Mouse (Mus musculus) hematopoietic stem cell, adult 5-6 weeks (primary cell): ENCODE results near the gene Syn3. TPM values are rescaled to one million over a fixed set of nuclear protein-coding genes. Genes with fewer than 3 reads are reported as not detected.
"Not testable (repeated sequence)": the region's sequence is repeated elsewhere in the genome, so short reads cannot be mapped to it uniquely, and the experiment has no call there.

ENCODE experiments used
- ATAC-seq, 2 experiments: fragments of 125-278 bp in 1 of 2; replicated peaks in 1 of 2; 2 replicates each; pipeline ENCODE4 v1.8.0; 2016 to 2017; ENCODE audit warnings: inconsistent platforms in 2 of 2, mild to moderate bottlenecking in 2 of 2, moderate number of reproducible peaks in 2 of 2, low read depth in 1 of 2, moderate TSS enrichment in 1 of 2; ENCODE audit not compliant: low FRiP score in 2 of 2, poor library complexity in 2 of 2, severe bottlenecking in 2 of 2, insufficient read depth in 1 of 2, low TSS enrichment in 1 of 2
- total RNA-seq: library from RNA; stranded (forward); fragments of 172-1452, 232-1000 nt; gene quantifications from 2 replicates; pipeline ENCODE4 v1.2.3, GENCODE M21; 2017

Gene Syn3
- total RNA-seq, 1 experiment from 2014 or later: 2.6 TPM

DNA sequence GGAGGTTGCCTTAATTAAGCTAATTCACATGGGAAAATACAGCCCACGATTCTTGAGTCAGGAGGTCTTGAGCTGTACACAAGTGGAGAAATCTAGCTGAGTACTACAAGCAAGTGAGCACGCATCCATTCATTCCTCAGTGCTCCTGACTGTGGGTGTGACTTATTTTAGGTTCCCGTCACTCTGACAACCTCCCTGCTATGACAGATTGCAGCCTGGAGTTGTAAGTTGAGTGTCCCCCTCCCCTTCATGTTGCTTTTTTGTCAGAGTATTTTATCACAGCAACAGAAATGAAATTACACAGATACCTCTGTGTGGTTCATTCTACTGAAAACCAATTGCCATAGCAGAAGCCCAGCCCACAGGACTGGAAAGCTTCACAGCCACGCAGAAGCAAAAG is 112.5 kb downstream of the Syn3 start:
- no peak for ATAC-seq

DNA sequence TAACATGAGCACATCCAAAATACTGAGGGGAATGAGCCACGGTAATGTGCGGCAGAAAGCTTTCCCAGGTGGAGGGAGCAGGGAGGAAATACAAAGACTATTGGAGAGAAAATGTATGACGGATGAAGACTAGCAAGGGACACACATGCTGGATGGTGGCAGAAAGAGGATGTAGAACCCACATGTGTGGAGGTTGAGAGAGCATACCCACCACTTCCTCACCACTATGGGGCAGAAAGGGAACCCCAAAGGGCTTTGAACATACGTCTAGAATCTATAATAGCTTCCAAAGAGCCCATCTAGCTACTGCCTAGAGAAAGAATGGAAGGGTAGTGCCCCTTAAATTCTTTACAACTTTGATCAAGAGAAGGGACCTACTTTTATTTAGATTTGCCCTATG is 113.0 kb downstream of the Syn3 start:
- peak; percentile 88 to 97 for ATAC-seq

GRCm38 (mm10) chr10:86384655-86385054 is 114.0 kb downstream of the Syn3 start:
- no peak for ATAC-seq

- no peak for ATAC-seq
Measured at GRCm38 (mm10) chr10:86381922-86382260, 116.8 kb downstream of the Syn3 start.

GRCm38 (mm10) chr10:86381150-86381921 is 117.4 kb downstream of the Syn3 start:
- no peak for ATAC-seq

- ATAC-seq: no peak
Measured at GRCm38 (mm10) chr10:86380626-86381025, 118.1 kb downstream of the Syn3 start.

- ATAC-seq: not testable (repeated sequence)
Measured at GRCm38 (mm10) chr10:86378803-86379202, 119.9 kb downstream of the Syn3 start.

GRCm38 (mm10) chr10:86376392-86377185 is 122.1 kb downstream of the Syn3 start:
- ATAC-seq: no peak

DNA sequence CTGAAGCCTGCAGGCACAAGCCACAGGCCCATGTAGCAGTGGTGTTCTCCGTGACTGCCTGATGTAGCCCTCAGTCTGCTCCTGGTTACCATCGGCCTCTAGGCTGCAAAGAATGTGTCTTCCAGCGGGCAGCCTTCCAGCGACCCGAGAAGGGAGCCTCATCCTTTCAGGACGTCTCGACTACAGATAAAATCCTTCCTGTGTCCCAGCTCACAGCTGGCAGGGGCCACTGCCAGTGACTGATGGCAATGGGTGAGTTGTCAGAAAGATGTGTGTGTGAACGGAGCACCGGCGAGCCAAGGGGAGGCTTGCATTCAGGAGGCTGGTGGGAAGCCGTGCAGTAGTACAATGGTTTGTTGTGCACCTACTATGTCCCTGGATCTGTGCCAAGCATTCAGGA is 122.8 kb downstream of the Syn3 start:
- no peak for ATAC-seq

DNA sequence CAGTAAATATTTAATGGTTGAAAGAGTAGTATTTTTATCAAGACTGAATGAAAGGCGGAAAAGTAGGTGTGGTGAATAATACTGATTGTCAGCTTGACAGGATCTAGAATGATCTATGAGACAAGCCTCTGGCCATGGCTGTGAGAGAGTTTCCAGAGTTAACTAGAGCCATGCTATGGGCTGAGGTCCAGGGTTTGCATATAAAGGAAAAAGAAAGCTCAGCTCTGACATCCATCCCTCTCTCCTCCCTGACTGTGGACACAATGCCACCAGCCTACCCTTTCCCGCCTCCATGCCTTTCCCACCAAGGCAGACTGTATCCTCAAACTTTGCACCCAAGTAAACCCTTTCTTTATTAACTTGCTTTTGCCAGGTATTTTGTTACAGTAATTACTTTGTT is 124.6 kb downstream of the Syn3 start:
- no peak for ATAC-seq

- ATAC-seq: no peak
Measured at GRCm38 (mm10) chr10:86371561-86371960, 127.1 kb downstream of the Syn3 start.

GRCm38 (mm10) chr10:86369346-86369745 is 129.3 kb downstream of the Syn3 start:
- no peak for ATAC-seq

- no peak for ATAC-seq
Measured at GRCm38 (mm10) chr10:86368811-86369210, 129.9 kb downstream of the Syn3 start.

DNA sequence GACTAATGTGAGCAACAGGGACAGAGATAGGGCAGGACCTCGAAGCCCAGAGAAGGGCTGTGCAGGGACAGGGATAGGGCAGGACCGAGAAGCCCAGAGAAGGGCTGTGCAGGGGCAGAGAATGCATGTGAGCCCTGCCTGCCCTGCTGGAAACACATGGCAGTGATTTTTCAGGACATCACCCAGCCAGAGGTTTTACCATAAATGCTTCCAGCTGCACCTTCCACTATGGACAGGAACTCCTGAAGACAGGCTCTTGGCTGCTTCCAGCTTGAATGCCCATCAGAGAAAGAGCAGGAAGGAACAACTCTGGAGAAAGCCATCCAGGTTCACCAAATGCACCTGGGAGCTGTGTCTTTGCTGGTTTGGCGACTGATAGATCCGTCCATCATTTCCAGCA is 131.3 kb downstream of the Syn3 start:
- ATAC-seq: no peak

DNA sequence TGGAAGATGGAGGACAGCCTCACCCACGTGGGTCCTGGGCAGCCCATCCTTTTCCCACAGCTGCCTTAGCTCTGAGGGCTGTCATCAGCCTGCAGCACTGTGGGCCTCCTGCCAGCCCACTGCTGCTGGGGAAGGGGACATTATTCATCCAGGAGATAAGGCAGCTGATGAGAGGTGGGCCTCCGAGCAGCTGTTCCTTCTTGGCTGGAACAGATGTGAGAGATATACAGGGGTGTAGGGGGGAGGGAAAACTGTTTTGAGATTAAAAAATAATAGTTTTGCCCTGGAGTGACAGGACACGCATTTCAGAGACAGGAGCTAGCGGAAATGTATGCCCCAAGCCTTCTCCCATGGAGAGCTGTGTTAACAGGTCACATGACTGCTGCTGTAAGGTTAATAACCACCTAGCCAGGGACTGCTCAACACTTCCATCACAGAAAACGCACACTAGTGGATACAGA is 133.0 kb downstream of the Syn3 start:
- peak; percentile 10 to 29; a peak in 1 of 4 replicates for ATAC-seq

DNA sequence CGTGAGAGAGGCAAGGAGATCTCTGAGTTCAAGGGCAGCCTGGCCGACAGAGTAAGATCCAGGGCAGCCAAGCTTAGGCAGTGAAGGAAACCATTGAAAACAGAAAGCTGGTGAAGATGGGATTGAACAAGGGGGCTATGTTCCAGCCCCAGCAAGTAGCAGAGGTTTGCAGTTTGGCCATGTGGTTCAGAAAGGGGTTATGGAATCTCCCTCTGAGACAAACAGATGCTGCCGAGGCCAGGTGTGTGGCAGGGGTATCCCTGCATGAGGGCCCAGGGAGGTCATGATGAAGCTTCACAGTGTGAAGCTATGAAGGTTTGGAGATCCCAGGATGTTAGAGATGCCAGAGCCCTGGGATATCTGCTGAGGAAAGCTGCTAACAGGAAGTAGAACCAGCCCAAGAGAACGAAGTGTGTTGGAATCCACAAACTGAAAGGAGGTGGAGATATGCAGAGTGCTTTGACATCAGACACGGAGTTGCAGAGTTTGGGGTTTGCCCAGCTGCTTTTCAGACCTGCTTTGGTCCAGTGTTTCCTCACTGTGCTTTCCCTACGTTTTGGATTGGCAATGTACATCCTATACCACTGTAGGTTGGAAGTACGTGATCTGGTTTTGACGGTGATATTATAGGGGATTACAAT is 134.9 kb downstream of the Syn3 start:
- ATAC-seq: no peak

- ATAC-seq: no peak
Measured at GRCm38 (mm10) chr10:86359699-86360098, 139.0 kb downstream of the Syn3 start.

DNA sequence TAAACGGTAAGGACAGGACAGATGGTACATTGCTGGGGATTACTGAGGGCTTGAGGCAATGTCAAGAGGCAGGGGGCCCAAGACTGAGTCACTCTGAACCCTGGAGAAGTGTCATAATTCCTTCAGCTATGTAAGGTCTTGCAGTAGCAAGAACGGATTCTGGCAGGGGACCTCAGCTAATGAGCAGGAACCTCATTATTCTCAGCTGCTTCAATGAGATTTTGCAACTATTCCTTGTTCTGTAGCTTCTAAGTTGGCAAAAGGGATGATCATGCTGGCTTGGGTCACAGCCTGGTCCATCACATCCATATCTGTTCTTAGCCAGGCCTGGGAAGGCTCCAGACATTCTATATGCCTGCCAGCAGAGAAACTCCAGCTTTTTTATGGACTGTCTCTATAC is 139.5 kb downstream of the Syn3 start:
- no peak for ATAC-seq
